Mouse (Mus musculus) CH12.LX (cell line): ENCODE measurements at regions not wholly inside any gene's neighbourhood (a gene's known extent, or its start where the extent isn't known, plus 50 kb on each side); places are given as distances from the start of the nearest gene placed in this dataset.

ENCODE experiments used
- CTCF ChIP-seq, 2 experiments: IDR thresholded peaks in 1 of 2; conservative IDR thresholded peaks in 1 of 2; 2 replicates each; pipeline ENCODE4 v1.5.1; 2011 to 2012; ENCODE audit warnings: low read depth in 2 of 2, low read length in 2 of 2, improper control_type of control experiment in 1 of 2, inconsistent platforms in 1 of 2, mild to moderate bottlenecking in 1 of 2, moderate library complexity in 1 of 2
- EP300 ChIP-seq: IDR thresholded peaks from 2 replicates; pipeline ENCODE4 v1.6.1; 2011; ENCODE audit warnings: low read length, improper control_type of control experiment
- MEF2A ChIP-seq: IDR thresholded peaks from 2 replicates; pipeline ENCODE4 v1.6.1; 2014; ENCODE audit warnings: low read depth, mild to moderate bottlenecking, inconsistent platforms, low read length, improper control_type of control experiment, borderline replicate concordance
- POLR2A ChIP-seq: IDR thresholded peaks from 2 replicates; pipeline ENCODE4 v1.6.1; 2011; ENCODE audit warnings: low read depth, mild to moderate bottlenecking, improper control_type of control experiment, low read length
- SMC3 ChIP-seq: IDR thresholded peaks from 2 replicates; pipeline ENCODE4 v1.6.1; 2011; ENCODE audit warnings: low read depth, low read length, improper control_type of control experiment
- TBP ChIP-seq: conservative IDR thresholded peaks from 2 replicates; pipeline ENCODE4 v1.6.1; 2011; ENCODE audit warnings: low read depth, low read length, improper control_type of control experiment
- USF2 ChIP-seq: conservative IDR thresholded peaks from 2 replicates; pipeline ENCODE4 v1.6.1; 2011; ENCODE audit warnings: low read depth, low read length, improper control_type of control experiment

DNA sequence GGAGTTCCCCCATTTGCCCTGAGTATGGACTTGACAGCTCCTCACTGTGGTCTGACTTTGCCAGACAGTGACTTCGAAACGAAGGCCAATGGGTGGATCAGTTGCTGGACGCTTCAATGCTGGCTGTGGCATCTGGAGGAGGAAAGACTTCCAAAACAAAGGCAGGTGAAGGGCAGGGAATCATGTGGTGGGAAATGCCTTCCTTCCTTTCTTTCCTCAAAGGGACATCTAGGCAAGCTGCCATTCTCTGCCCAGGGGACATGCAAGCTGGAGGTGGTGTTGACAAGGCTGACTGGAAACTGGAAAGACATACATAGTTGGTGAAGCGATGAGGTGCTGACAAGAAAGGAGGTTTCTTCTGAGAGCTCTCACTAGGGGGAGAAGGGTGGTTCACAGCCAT lies 74.5 kb upstream of the Serp2 start:
- TF ChIP-seq USF2 (no peak), MEF2A (no peak), POLR2A (no peak), CTCF (conservative IDR thresholded peaks at IDR 0.05 in 1 of 2, IDR thresholded peaks at IDR 0.05 in 1 of 2; ENCODE audit: low read depth in 2 of 2, low read length in 2 of 2) (no peak), TBP (no peak), EP300 (no peak), SMC3 (no peak)
